Mouse (Mus musculus): Measurements from ENCODE around the gene Hk2. TPM values are rescaled to one million over a fixed set of nuclear protein-coding genes. Genes with fewer than 3 reads are reported as not detected.
A peak's percentile ranks its signal among the peaks of the same experiment; 100 is the strongest.

The Hk2 gene
- polyA plus RNA-seq, 1 experiment from 2014 or later, result 16.7 TPM

DNA sequence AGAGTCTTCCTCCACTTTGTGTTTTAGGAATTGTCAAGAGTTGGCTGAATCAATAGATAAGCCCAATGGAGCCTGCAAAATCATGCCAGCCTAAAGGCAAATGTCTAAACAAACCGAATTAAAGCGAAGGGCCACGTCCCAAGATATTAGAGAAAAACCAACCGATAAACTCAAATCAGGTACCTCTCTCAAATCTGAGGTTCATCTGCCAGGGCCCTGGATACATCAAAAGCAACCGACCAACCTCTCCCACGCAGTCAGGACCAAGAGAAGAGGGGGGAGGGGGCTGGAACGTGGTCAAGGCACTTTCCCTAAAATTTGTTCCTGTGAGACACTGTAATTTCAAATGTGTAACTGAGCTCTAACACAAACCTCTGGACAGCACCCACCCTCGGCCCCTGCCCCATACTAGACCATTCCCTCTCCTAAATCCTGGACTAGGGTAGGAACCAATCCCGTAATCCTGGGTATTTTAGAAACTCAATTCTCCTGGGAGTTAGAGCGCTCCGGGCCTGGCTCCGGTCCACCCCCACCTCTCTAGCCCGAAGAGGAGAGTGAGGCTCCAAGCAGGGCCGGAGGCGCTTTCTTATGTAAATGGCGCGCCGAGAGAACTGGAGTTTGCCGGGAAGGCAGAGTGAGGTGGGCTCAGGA lies 1.7 kb downstream of the Hk2 start:
- ATAC-seq (ENCODE audit: low read depth), result peak; percentile 9
- under 1% methylated on average over 19 of the region's 19 CpGs for WGBS

DNA sequence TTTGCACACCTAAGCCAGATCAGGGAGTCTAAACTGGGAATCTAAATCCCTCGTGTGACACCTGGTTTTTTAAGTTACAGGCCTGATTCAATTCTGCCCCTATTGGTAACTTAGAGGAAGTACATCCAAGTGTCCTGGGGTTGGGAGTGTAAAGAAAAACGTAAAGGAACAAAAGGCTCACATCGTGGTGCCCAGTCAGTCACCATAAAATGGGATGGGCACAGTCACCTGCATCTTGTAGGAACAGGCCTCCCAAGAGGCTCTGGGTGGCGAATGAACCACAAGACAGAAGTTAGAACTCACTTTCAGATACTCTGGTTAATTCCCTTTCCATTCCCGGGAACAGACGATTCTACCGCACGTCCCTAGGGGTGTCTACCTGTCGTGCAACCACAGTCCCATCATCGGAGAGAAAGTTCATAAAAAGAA lies 2.3 kb downstream of the Hk2 start:
- Histone ChIP-seq H3K4me2 (ENCODE audit: low read depth, low read length) (peak overlapping the region; percentile 96), H3K27me3 (ENCODE audit: control insufficient read depth, insufficient read depth, low read depth, low read length) (peaks cover 2% of the 10 kb centered on the region; the same call in 1 of the 2 replicates), H3K9ac (ENCODE audit: low read length) (peak overlapping the region; percentile 71), H3K27ac (ENCODE audit: low read length) (peak overlapping the region; percentile 88), H3K36me3 (ENCODE audit: control insufficient read depth, insufficient read depth, low read length) (no peaks in the 10 kb centered on the region), H3K4me1 (replicated peaks; ENCODE audit: control insufficient read depth, insufficient read depth, low read length) (peaks cover 10% of the 10 kb centered on the region), H3K4me3 (ENCODE audit: low read length) (peak overlapping the region; percentile 58), H3K9me3 (ENCODE audit: control insufficient read depth, low read length) (no peaks in the 10 kb centered on the region)
- ATAC-seq (ENCODE audit: low read depth), result no peak
- 2% methylated on average over 10 of the region's 10 CpGs for WGBS

More for the DNA sequence above, 1.7 kb downstream of the Hk2 start:
- Histone ChIP-seq H3K9me3 (ENCODE audit: control insufficient read depth, low read length) (no peaks in the 10 kb centered on the region), H3K4me3 (ENCODE audit: low read length) (peak overlapping the region; percentile 58), H3K4me2 (ENCODE audit: low read depth, low read length) (peak overlapping the region; percentile 96), H3K27me3 (ENCODE audit: control insufficient read depth, insufficient read depth, low read depth, low read length) (peaks cover 2% of the 10 kb centered on the region; the same call in 1 of the 2 replicates), H3K9ac (ENCODE audit: low read length) (peak overlapping the region; percentile 71), H3K36me3 (ENCODE audit: control insufficient read depth, insufficient read depth, low read length) (no peaks in the 10 kb centered on the region), H3K27ac (ENCODE audit: low read length) (peak overlapping the region; percentile 88), H3K4me1 (replicated peaks; ENCODE audit: control insufficient read depth, insufficient read depth, low read length) (peaks cover 10% of the 10 kb centered on the region)

DNA sequence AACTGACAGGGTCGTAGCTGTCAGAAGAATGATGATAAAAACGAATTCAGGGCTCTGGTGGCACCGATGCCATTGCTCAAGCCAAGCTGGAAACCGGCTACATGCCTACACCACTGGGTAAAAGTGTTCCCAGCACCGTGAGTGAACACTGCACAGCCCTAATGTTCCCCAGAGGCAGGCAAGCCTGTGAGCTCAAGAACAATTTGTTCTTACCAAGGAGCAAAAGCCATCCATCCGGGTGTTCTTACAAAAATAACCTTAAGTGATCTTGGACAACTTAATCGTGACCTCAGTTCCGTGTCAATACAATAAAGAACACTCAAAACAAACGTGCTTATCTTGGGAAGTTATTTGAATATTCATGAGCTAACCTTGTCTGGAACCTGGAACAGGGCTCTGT lies 3.2 kb downstream of the Hk2 start:
- Histone ChIP-seq H3K9ac (ENCODE audit: low read length) (no peak overlapping the region), H3K4me1 (replicated peaks; ENCODE audit: control insufficient read depth, insufficient read depth, low read length) (peaks cover 10% of the 10 kb centered on the region), H3K27me3 (ENCODE audit: control insufficient read depth, insufficient read depth, low read depth, low read length) (peaks cover 2% of the 10 kb centered on the region; the same call in 1 of the 2 replicates), H3K27ac (ENCODE audit: low read length) (no peak overlapping the region), H3K36me3 (ENCODE audit: control insufficient read depth, insufficient read depth, low read length) (no peaks in the 10 kb centered on the region), H3K9me3 (ENCODE audit: control insufficient read depth, low read length) (no peaks in the 10 kb centered on the region), H3K4me3 (ENCODE audit: low read length) (no peak overlapping the region), H3K4me2 (ENCODE audit: low read depth, low read length) (peak overlapping the region; percentile 5; the same call in 1 of the 2 replicates)
- 37% methylated on average over 9 of the region's 9 CpGs for WGBS
- no peak for ATAC-seq (ENCODE audit: low read depth)

- H3K27ac ChIP-seq (ENCODE audit: low read length), result no peak overlapping the region
- no peak overlapping the region for H3K4me3 ChIP-seq (ENCODE audit: low read length)
- 81% methylated on average over 3 of the region's 3 CpGs for WGBS
- H3K27me3 ChIP-seq (ENCODE audit: control insufficient read depth, insufficient read depth, low read depth, low read length), result peaks cover under 1% of the 10 kb centered on the region; the same call in 1 of the 2 replicates
- H3K36me3 ChIP-seq (ENCODE audit: control insufficient read depth, insufficient read depth, low read length), result no peaks in the 10 kb centered on the region
- H3K4me2 ChIP-seq (ENCODE audit: low read depth, low read length), result no peak overlapping the region
- H3K9me3 ChIP-seq (ENCODE audit: control insufficient read depth, low read length), result no peaks in the 10 kb centered on the region
- no peak for ATAC-seq (ENCODE audit: low read depth)
- peaks cover 10% of the 10 kb centered on the region for H3K4me1 ChIP-seq (replicated peaks; ENCODE audit: control insufficient read depth, insufficient read depth, low read length)
- no peak overlapping the region for H3K9ac ChIP-seq (ENCODE audit: low read length)
These were observed 4.0 kb downstream of the Hk2 start for GRCm38 (mm10) chr6:82770286-82770685.

GRCm38 (mm10) chr6:82769704-82770103 lies 4.5 kb downstream of the Hk2 start:
- peaks cover 10% of the 10 kb centered on the region for H3K4me1 ChIP-seq (replicated peaks; ENCODE audit: control insufficient read depth, insufficient read depth, low read length)
- H3K4me2 ChIP-seq (ENCODE audit: low read depth, low read length), result no peak overlapping the region
- H3K9me3 ChIP-seq (ENCODE audit: control insufficient read depth, low read length), result no peaks in the 10 kb centered on the region
- ATAC-seq (ENCODE audit: low read depth), result no peak
- H3K9ac ChIP-seq (ENCODE audit: low read length), result no peak overlapping the region
- no peak overlapping the region for H3K4me3 ChIP-seq (ENCODE audit: low read length)
- WGBS, result 45% methylated on average over 5 of the region's 5 CpGs
- H3K27ac ChIP-seq (ENCODE audit: low read length), result no peak overlapping the region
- no peaks in the 10 kb centered on the region for H3K27me3 ChIP-seq (ENCODE audit: control insufficient read depth, insufficient read depth, low read depth, low read length)
- H3K36me3 ChIP-seq (ENCODE audit: control insufficient read depth, insufficient read depth, low read length), result no peaks in the 10 kb centered on the region

DNA sequence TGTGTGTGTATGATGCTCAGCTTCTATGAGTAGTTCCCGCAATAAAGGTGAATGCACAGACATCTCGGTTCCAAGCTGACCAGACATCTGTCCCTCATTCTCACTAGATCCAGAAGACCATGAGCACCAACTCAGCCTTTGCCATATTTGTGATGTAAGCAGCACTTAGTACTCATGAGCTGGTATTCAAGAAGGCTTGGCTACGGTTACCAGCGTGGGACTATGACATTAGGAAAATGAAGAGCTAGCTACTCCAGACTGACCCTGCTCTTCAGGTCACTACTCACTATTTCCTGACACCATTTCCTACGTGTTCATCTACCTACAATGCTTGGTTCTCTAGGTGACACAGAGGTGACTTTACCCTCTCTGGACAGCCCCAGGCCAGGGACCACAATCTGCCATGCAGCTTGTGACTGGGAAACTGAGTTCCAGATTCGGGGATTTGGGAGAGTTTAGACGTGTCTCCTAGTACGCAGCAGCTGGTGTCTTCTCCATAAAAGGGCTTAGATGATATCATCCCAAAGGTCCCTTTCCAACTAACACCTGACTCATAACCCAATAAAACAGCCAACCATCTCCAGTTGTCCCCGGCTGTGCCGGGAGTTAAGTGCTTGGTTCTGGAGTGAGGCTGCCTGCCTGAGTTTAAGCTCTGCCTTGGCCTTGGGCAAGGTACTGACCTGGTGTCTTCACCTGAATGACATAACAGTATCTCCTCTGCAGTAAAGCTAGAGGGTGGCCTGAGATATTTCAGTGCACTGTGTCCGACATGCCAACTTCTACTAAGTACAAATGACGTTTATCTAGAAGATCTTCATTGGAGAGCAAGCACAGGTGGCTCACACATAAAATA lies 6.3 kb downstream of the Hk2 start:
- WGBS, result 81% methylated on average over 12 of the region's 12 CpGs
- H3K9me3 ChIP-seq (ENCODE audit: control insufficient read depth, low read length), result no peaks in the 10 kb centered on the region
- no peak overlapping the region for H3K4me2 ChIP-seq (ENCODE audit: low read depth, low read length)
- H3K27me3 ChIP-seq (ENCODE audit: control insufficient read depth, insufficient read depth, low read depth, low read length), result no peaks in the 10 kb centered on the region
- H3K4me1 ChIP-seq (replicated peaks; ENCODE audit: control insufficient read depth, insufficient read depth, low read length), result peaks cover 20% of the 10 kb centered on the region
- H3K36me3 ChIP-seq (ENCODE audit: control insufficient read depth, insufficient read depth, low read length), result no peaks in the 10 kb centered on the region
- H3K4me3 ChIP-seq (ENCODE audit: low read length), result no peak overlapping the region
- no peak overlapping the region for H3K27ac ChIP-seq (ENCODE audit: low read length)
- H3K9ac ChIP-seq (ENCODE audit: low read length), result no peak overlapping the region
- no peak for ATAC-seq (ENCODE audit: low read depth)

DNA sequence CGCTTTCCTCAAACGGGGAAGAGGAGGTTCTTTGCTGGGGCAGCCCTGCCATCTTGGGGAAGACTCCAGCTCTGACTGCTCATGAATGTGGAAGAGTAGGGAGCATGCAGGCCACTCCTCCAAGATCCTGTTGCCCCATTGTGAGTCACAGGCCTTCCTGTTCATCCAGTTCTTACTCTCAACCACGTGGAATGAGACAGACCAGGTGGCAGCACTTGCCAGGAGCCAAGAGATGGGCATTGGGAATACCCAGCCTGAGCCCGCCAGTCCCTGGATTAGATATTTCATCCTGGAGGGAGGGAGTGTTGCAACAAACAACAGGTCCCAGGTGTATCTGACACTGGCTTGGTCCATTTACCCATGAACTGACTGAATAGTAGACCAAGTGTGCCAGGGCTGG lies 7.6 kb downstream of the Hk2 start:
- WGBS, result 50% methylated on average over 4 of the region's 4 CpGs
- Histone ChIP-seq H3K9me3 (ENCODE audit: control insufficient read depth, low read length) (no peaks in the 10 kb centered on the region), H3K27me3 (ENCODE audit: control insufficient read depth, insufficient read depth, low read depth, low read length) (no peaks in the 10 kb centered on the region), H3K4me2 (ENCODE audit: low read depth, low read length) (no peak overlapping the region), H3K9ac (ENCODE audit: low read length) (no peak overlapping the region), H3K27ac (ENCODE audit: low read length) (no peak overlapping the region), H3K4me3 (ENCODE audit: low read length) (no peak overlapping the region), H3K4me1 (replicated peaks; ENCODE audit: control insufficient read depth, insufficient read depth, low read length) (peaks cover 25% of the 10 kb centered on the region), H3K36me3 (ENCODE audit: control insufficient read depth, insufficient read depth, low read length) (no peaks in the 10 kb centered on the region)
- ATAC-seq (ENCODE audit: low read depth), result no peak

GRCm38 (mm10) chr6:82765261-82765660 lies 9.0 kb downstream of the Hk2 start:
- 98% methylated on average over 2 of the region's 2 CpGs for WGBS
- H3K9ac ChIP-seq (ENCODE audit: low read length), result no peak overlapping the region
- ATAC-seq (ENCODE audit: low read depth), result no peak
- H3K27me3 ChIP-seq (ENCODE audit: control insufficient read depth, insufficient read depth, low read depth, low read length), result no peaks in the 10 kb centered on the region
- H3K4me2 ChIP-seq (ENCODE audit: low read depth, low read length), result no peak overlapping the region
- H3K4me1 ChIP-seq (replicated peaks; ENCODE audit: control insufficient read depth, insufficient read depth, low read length), result peaks cover 17% of the 10 kb centered on the region
- no peaks in the 10 kb centered on the region for H3K9me3 ChIP-seq (ENCODE audit: control insufficient read depth, low read length)
- H3K27ac ChIP-seq (ENCODE audit: low read length), result no peak overlapping the region
- H3K36me3 ChIP-seq (ENCODE audit: control insufficient read depth, insufficient read depth, low read length), result no peaks in the 10 kb centered on the region
- no peak overlapping the region for H3K4me3 ChIP-seq (ENCODE audit: low read length)

DNA sequence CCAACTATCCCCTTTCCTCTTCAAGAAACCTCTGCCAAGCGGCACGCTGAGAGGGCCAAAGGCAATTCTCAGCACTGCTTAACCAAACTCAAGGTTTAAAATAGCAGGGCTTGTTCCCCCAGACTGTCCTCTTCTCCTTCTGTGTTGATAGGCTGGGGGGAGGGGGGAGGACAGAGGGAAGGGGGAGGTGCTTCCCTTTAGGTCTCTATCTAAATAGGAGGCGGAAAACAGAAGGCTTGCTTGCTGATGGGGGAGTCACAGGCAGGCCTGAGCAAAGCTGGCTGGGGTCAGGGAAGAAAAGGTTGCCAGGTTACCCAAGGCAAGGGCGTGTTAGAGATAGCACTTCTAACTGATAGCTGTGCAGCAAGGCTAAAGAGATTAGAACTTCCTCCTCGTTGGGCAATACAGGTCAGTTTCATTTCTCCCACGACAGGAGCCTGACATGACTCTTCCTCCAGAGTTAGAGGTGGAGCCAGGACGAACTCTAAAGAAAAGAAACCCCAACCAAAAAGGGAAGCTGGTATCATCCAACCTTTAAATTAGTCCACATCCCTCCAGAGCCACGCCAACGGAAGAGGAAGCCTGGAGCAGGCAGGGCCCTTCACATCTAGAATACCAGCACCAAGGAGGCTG lies 10.3 kb downstream of the Hk2 start:
- 17% methylated on average over 9 of the region's 9 CpGs for WGBS
- Histone ChIP-seq H3K27ac (ENCODE audit: low read length) (peak overlapping the region; percentile 40), H3K9ac (ENCODE audit: low read length) (peak overlapping the region; percentile 17; the same call in 1 of the 2 replicates), H3K27me3 (ENCODE audit: control insufficient read depth, insufficient read depth, low read depth, low read length) (no peaks in the 10 kb centered on the region), H3K36me3 (ENCODE audit: control insufficient read depth, insufficient read depth, low read length) (no peaks in the 10 kb centered on the region), H3K4me3 (ENCODE audit: low read length) (no peak overlapping the region), H3K4me1 (replicated peaks; ENCODE audit: control insufficient read depth, insufficient read depth, low read length) (peaks cover 17% of the 10 kb centered on the region), H3K9me3 (ENCODE audit: control insufficient read depth, low read length) (no peaks in the 10 kb centered on the region), H3K4me2 (ENCODE audit: low read depth, low read length) (no peak overlapping the region)
- ATAC-seq (ENCODE audit: low read depth), result peak; percentile 68

All from lung, embryonic 16.5 days (tissue).